Mouse (Mus musculus): ENCODE measurements around the gene Fam163a. TPM values are rescaled to one million over a fixed set of nuclear protein-coding genes. Genes with fewer than 3 reads are reported as not detected.

Gene Fam163a
- 0.06 and 0.08 TPM in 2 replicates for polyA plus RNA-seq (2012; rRNA removed)

GRCm38 (mm10) chr1:156204656-156205131, at the start of gene Fam163a:
Fam163a (minus strand) TSS chr1:156205026.

GRCm38 (mm10) chr1:156035930-156036737, 168.7 kb downstream of the Fam163a start, which contains the start of gene Tor1aip1:
Tor1aip1 (minus strand) TSS chr1:156036480.

GRCm38 (mm10) chr1:156035269-156035929, 169.4 kb downstream of the Fam163a start, which contains the start of gene Tor1aip2:
Tor1aip2 (plus strand) TSS chr1:156035403.

Other genes starting within 250 kb of the Fam163a start
- gene Cep350, start 231.8 kb downstream of the Fam163a start, polyA plus RNA-seq (2012; rRNA removed), result 3.4 and 3.9 TPM in 2 replicates
- gene Tor1aip2, start 169.6 kb downstream of the Fam163a start, polyA plus RNA-seq (2012; rRNA removed), result 59.5 and 66.7 TPM in 2 replicates
- 11.9 and 12.1 TPM in 2 replicates for gene Tor1aip1, start 168.5 kb downstream of the Fam163a start, polyA plus RNA-seq (2012; rRNA removed)
- 0.04 and 0.06 TPM in 2 replicates for gene Tdrd5, start 98.6 kb upstream of the Fam163a start, polyA plus RNA-seq (2012; rRNA removed)
- not detected in 2 replicates for gene Nphs2, start 105.7 kb upstream of the Fam163a start, polyA plus RNA-seq (2012; rRNA removed)
- 80.8 and 183 TPM in 2 replicates for gene Gm2000, start 161.0 kb upstream of the Fam163a start, polyA plus RNA-seq (2012; rRNA removed)
- 0.08 and 0.16 TPM in 2 replicates for gene Axdnd1, start 216.1 kb upstream of the Fam163a start, polyA plus RNA-seq (2012; rRNA removed)

Data from liver, embryonic 18 days (tissue).